Mouse (Mus musculus) retina, adult 2 months (tissue): ENCODE measurements around the gene Eme2.
"Not testable (repeated sequence)": the region's sequence is repeated elsewhere in the genome, so short reads cannot be mapped to it uniquely, and the experiment has no call there.

Experiments used
- DNase-seq: peaks from one replicate; pipeline ENCODE4 v3.0.0-alpha.2; 2012; ENCODE audit warnings: low read depth, low spot score

The Eme2 gene

GRCm38 (mm10) chr17:24894995-24895547, at the start of gene Eme2, which contains the start of gene Mrps34:
Gene Eme2, minus strand, starts transcription at chr17:24895087.
Gene Mrps34, plus strand, starts transcription at chr17:24895116.
- peak; percentile 80 for DNase-seq

- not testable (repeated sequence) for DNase-seq
Observed at GRCm38 (mm10) chr17:24943589-24943988, 48.7 kb upstream of the Eme2 start.

GRCm38 (mm10) chr17:24943036-24943435, 48.1 kb upstream of the Eme2 start:
- no peak for DNase-seq

- not testable (repeated sequence) for DNase-seq
Observed at GRCm38 (mm10) chr17:24942453-24942852, 47.6 kb upstream of the Eme2 start.

DNA sequence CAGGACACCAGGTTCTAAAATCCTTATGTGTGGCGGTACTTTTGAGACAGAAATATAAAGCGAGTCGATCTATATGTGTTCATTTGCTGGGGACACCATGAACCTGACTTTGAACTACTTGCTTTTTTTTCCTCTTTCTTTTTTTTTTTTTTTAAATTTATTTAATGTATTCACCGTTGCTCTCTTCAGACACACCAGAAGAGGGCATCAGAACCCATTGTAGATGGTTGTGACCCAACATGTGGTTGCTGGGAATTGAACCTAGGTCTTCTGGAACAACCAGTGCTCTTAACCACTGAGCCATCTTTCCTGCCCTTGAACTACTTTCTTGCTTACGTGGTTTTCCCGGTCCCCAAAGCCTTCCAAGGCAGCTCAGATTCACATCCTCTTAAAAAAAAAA, 42.4 kb upstream of the Eme2 start:
- no peak for DNase-seq

- DNase-seq = peak; percentile 84
Observed at GRCm38 (mm10) chr17:24936259-24937237, 41.7 kb upstream of the Eme2 start, which contains the start of gene Mapk8ip3. Gene Mapk8ip3, minus strand, starts transcription at chr17:24936977.

GRCm38 (mm10) chr17:24935666-24936065, 40.8 kb upstream of the Eme2 start:
- no peak for DNase-seq

GRCm38 (mm10) chr17:24934926-24935325, 40.0 kb upstream of the Eme2 start:
- no peak for DNase-seq

DNA sequence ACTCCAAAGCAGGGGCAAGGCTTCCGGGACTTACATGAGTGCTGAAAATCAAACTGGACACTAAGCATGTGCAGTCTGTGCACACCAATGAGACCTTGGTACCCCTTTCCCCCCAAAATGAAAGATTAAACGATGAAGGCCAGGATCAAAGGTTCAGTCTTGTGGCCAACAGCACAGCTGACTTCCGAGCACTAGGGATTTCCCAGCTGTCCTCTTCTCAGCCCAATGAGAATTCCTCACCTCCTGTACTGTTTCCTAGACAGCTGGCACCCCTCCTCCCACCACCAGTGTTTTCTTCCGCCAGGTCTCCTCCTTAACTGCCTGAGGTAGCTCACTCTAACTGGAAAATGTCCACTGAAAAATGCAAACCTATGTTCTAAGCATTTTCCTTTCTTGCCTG, 38.3 kb upstream of the Eme2 start:
- DNase-seq = no peak

DNA sequence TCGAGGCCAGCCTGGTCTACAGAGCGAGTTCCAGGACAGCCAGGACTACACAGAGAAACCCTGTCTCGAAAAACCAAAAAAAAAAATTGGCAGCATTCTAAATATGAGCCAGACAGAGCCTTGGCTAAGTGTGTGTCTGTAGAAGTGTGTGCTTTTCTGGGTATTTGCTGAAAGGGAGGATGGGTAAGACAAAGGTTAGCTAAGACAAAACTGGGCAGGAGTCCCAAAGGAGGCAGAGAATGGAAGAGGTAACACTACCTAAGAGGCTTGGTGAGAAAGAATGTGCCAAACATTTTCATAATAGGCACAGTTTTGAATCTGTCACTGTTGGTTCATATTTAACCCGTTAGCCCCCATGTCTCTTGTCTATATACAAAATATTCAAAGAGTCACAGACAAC, 37.5 kb upstream of the Eme2 start:
- DNase-seq = no peak

DNA sequence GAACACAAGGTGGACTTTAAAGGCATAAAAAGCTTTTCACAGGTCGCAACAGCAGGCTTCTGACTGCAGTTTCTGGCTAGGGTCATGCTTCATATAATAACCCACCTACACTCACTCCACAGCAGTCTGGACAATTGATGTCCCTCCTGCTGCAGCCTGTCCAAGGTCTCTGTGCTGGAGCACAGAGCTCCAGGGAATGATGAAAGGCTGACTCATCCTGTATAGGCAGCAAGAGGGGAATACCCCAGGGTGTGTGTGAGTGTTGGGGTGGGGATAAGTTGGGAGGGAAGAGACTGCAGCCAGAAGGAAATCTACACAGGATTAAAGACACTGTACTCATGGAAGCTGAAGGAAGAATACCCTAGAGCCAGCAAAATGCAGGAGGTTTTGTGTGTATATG, 34.6 kb upstream of the Eme2 start:
- DNase-seq = no peak

DNA sequence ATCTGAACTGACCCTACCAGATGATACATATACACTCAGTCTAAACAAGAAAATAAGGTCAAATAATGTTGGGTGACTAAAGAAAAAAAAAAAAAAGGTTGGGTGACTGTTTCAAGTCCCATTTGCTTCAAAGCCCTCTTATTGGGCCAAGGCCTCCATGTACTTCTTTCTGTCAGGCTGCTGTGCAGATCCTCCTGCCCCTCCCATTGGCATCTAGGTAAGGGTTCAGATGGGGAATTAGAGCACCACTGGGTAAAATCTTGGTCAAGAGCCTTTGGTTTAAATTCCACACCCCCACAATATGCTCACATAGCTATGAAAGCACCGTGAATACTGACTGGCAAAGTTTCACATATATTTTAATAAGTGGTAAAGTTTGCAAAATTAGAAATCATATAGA, 28.4 kb upstream of the Eme2 start:
- DNase-seq = no peak

DNA sequence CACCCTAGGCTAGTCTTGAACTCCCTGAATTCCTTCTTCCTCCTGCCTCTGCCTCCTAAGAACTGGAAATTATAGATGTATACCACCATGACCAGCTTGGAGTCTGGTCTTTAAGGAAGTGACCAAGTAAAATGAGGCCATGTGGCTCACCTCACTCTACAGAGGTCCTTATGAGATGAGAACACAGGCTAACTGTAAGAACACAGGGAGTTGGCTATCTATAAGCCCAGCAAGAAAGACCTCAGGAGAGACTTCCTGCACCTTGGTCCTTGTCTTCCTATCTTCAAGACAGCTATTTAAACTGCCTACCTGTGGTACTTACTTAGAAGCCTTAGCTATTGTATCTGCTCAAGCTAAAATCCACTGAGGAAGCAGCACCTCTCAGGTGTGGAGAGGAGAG, 19.1 kb upstream of the Eme2 start:
- no peak for DNase-seq

DNA sequence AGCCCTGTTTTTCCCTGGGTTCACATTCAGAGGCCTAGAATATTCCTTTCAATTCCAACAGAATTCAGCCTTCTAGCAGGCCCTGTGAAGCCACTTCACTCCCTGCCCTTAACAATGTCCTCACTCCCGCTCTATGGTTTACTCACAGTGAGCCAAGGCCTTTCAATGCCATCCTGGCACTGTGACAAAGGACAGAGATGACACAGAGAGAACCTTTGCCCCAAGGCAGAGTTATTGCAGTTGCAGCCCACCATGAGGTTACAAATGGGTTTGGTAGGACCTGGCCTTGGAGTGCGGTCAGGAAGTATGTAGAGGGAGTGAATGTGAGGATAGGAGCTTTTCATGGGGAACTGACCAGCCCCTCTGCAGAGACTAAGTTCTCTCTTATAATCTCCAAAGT, 12.7 kb upstream of the Eme2 start:
- no peak for DNase-seq

- DNase-seq = no peak
Observed at GRCm38 (mm10) chr17:24903767-24904166, 8.9 kb upstream of the Eme2 start.

DNA sequence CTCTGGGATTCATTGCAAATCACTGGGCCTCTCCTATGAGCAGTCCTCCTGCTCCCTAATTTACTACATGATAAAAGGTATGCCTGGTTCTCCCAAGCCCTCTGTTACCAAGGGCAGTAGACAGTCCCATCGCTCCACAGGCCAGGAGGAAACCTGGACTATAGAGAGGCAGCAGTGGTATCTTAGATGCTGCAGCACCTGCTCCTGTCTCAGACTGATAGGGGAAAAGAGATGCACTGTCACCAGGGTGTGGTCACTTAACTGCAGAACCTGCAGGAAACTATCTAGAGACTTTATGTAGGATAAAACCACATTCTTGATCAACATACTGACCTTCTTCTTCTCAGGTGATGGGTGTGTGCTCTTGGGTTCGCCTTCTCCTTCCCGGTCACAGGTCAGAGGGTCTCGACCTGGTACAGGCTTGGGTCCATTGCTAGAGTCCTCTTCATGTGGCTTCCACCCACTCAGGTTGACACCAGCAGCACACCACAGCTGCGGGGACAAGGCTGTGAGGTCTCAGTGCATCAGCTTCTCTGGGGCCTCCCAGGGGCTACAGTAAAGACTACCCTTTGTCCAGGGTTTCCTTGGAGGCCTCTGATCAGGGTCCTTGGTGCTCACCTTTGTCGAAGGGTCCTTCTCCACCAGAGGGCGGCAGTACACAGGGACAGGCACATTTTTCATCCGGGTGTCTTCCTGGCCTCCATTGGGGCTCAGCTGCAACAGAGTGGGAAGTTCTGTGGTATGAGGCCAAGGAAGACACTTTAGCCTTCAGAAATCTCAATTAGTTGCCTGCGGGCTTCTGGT, 8.0 kb upstream of the Eme2 start:
- DNase-seq = no peak

DNA sequence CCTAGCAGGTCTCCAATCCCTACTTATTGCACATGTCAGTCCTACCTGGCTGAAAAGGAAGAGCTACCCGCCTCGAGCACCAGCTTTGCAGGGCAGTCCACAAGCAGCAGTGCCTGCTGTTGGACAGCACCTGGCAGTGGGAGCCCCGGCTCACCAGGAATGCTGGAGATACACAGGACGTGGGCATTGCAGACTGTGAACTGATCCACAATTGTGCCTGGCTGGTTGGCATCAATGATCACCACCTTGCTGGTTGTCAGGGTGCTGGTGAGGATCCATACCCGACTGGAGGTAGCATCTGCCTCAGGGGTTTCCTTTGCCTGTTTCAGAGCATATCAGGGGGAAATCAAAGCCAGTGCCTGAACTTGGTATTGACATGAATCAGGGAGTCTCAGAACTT, 7.2 kb upstream of the Eme2 start:
- no peak for DNase-seq

DNA sequence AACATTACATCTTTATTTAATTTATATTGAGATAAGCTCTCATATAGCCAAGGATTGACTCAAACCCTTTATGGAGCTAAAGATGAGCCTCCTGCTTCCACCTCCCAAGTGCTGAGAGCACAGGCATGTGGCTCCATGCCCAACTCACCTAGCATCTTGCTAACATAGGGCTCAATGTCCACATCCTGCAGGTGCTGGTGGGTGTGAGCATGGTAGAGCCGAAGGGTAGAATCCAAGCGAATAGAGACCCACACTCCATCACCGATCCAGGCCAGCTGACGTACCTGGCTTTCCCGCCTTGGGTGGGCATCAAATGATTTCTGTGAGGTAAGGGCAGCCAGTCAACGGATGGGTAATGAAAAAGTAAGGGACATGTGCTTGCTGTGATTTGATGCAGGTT, 5.1 kb upstream of the Eme2 start:
- no peak for DNase-seq

DNA sequence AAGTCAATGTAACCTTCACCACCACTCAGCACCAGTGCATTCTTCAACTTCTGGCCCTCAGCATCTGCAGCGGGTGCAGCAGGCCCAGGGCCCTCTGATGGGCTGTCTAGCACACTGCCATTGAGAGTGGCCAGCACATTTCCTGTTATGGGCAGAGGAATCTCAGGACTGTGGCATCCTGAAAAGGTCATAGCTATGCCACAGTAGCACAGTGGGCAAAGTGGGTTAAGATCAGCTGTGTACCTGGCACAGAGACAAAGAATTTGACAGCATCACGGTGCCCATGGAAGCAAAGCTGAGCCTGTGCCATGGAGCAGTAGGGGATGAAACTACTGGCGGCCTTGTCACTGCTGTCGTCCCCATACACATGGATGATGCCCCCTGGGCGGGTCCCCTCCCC, 4.3 kb upstream of the Eme2 start:
- no peak for DNase-seq

DNA sequence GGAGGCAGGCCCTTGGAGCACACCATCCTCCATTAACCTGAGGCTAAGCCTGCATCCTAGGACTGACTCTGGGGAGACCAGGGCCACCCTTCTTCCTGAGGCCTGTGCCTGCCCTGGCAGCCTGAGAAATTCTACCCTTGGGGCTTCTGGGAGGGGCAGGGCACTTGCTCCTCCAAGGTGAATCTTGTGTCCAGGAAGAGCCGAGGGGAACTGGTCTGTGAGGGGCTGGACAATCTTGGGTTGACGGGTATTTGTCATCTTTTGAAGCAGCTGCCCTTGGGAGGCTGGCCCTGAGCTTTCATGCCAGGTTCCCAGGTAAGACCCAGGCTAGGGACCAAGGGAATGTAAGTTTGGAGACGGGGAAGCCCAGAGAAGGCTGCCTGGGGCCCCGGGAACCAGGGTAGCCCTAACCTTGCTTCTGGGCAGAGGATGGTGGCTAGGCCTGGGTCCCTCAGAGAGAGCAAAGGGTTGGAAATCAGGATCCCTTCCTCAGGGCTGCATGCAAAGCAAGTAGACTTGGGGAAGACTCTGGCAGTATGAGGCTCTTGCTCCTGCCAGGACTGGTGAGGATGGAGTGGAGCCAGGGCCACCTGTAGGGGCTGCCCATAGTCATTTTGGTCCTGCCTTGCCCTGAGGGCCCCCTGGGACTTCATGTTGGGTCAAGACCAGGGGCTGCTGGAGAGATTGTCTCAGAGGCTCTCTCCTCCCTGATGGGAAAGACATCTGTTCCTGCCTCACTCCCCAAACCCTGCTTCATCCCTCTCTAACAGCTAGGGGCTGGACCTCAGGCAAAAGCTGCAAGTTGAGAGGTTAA, 3.4 kb upstream of the Eme2 start:
- DNase-seq = no peak

GRCm38 (mm10) chr17:24897600-24897999, 2.7 kb upstream of the Eme2 start:
- DNase-seq = no peak

- DNase-seq = no peak
Observed at GRCm38 (mm10) chr17:24896993-24897269, 2.0 kb upstream of the Eme2 start.
